Mouse (Mus musculus) forebrain, embryonic 14.5 days (tissue): ENCODE results near the gene Aldh1b1. TPM values are rescaled to one million over a fixed set of nuclear protein-coding genes. Genes with fewer than 3 reads are reported as not detected.
A peak's percentile ranks its signal among the peaks of the same experiment; 100 is the strongest.

Source experiments
- ATAC-seq: fragments of 200-750 bp; cut with Nextera tagmentation; 2 replicates; pipeline ENCODE4 v1.8.0; 2017; ENCODE audit warnings: mild to moderate bottlenecking, moderate library complexity
- DNase-seq: peaks from one replicate; pipeline ENCODE4 v3.0.0-alpha.2; 2015; ENCODE audit warnings: low spot score
- H3K27ac ChIP-seq: fragments of 300-500 bp; sonication (generic); 2 replicates; pipeline ENCODE4 v1.5.1; 2014; ENCODE audit warnings: low read depth, mild to moderate bottlenecking, control low read depth, low read length, moderate library complexity
- H3K27me3 ChIP-seq: fragments of 300-500 bp; sonication (generic); replicated peaks from 2 replicates; pipeline ENCODE4 v1.6.1; 2014; ENCODE audit warnings: low read length, control low read depth, mixed read lengths; ENCODE audit not compliant: control insufficient read depth, insufficient read depth
- H3K36me3 ChIP-seq: fragments of 300-500 bp; sonication (generic); 2 replicates; pipeline ENCODE4 v1.6.1; 2014; ENCODE audit warnings: low read length, control low read depth; ENCODE audit not compliant: control insufficient read depth, insufficient read depth
- H3K4me1 ChIP-seq: fragments of 300-500 bp; sonication (generic); 2 replicates; pipeline ENCODE4 v1.6.1; 2014; ENCODE audit warnings: antibody characterized with exemption, low read length, control low read depth; ENCODE audit not compliant: control insufficient read depth, insufficient read depth
- H3K4me2 ChIP-seq: fragments of 300-500 bp; sonication (generic); 2 replicates; pipeline ENCODE4 v1.6.1; 2014; ENCODE audit warnings: mild to moderate bottlenecking, control low read depth, low read length
- H3K4me3 ChIP-seq: fragments of 300-500 bp; sonication (generic); 2 replicates; pipeline ENCODE4 v1.5.1; 2014; ENCODE audit warnings: low read depth, low read length, control low read depth
- H3K9ac ChIP-seq: fragments of 300-500 bp; sonication (generic); 2 replicates; pipeline ENCODE4 v1.6.1; 2014; ENCODE audit warnings: mild to moderate bottlenecking, low read length, control low read depth, moderate library complexity
- H3K9me3 ChIP-seq: fragments of 300-500 bp; sonication (generic); replicated peaks from 2 replicates; pipeline ENCODE4 v1.6.1; 2016; ENCODE audit warnings: low read length, control low read depth, mixed read lengths; ENCODE audit not compliant: control insufficient read depth
- WGBS: fragments of 180-500 bp; shearing (Covaris S2); extraction: QIAGEN DNeasy Blood & Tissue Kit; methylation state at CpG from one replicate; pipeline ENCODE4 v1.1.7; 2014; 5-methylcytosine and 5-hydroxymethylcytosine counted together
- polyA plus RNA-seq: library from polyadenylated mRNA; unstranded; fragments of >200 nt; fragmentation: Nextera tagmentation; extraction: Ambion mirVana; gene quantifications from 2 replicates; pipeline ENCODE4 v1.2.1, GENCODE M21; 2014

Aldh1b1 gene
- polyA plus RNA-seq, 1 experiment from 2014 or later = 14.0 TPM

DNA sequence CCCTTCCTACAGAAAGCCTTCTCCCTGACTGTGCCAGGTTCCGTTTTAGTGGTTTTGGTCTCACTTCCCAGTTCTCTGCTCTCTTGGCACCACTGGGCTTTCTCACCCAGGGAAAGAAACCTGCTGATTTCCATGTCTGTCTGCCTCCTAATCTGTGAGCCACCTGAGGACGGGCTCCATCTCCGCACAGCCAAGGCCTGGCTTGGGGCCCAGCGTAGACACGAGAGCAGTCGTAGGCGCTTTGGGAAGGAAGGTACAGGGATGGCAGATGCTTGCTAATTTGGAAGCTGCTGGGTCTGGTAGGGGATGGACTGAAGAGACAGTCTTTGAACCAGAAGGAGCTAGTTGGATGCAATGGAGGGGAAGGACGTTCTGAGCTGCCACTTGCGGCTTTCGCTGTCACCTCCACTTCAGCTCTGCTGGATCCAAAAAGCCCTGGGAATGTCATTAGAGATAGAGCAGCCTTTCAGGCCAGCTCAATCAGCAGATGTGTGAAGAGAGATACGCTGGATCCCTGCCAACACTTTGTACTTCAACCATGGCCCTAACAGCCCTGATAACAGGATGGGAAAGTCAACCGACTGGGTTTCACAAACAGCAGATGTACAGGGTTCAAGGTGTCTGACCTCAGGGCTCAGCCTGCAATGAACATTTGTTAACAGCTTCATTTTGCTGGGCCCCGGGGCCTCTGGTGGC lies 9.4 kb upstream of the Aldh1b1 start:
- Histone ChIP-seq H3K4me3 (no peak overlapping the region), H3K9me3 (no peaks in the 10 kb centered on the region), H3K27me3 (no peaks in the 10 kb centered on the region), H3K9ac (no peak overlapping the region), H3K36me3 (no peaks in the 10 kb centered on the region), H3K4me1 (peaks cover 3% of the 10 kb centered on the region; the same call in 1 of the 2 replicates), H3K27ac (peak overlapping the region; percentile 29; the same call in 1 of the 2 replicates), H3K4me2 (no peak overlapping the region)
- ATAC-seq (peak; percentile 80; the same call in 1 of the 2 replicates), DNase-seq (peak; percentile 67)
- WGBS = 56% methylated on average over 13 of the region's 13 CpGs

- Histone ChIP-seq H3K4me1 (peaks cover 3% of the 10 kb centered on the region; the same call in 1 of the 2 replicates), H3K27me3 (no peaks in the 10 kb centered on the region), H3K4me2 (no peak overlapping the region), H3K27ac (peak overlapping the region; percentile 29; the same call in 1 of the 2 replicates), H3K4me3 (no peak overlapping the region), H3K9ac (no peak overlapping the region), H3K36me3 (no peaks in the 10 kb centered on the region), H3K9me3 (no peaks in the 10 kb centered on the region)
- WGBS = 86% methylated on average over 2 of the region's 2 CpGs
- no peak for DNase-seq
- ATAC-seq = no peak
Measured at GRCm38 (mm10) chr4:45790018-45790417, 8.8 kb upstream of the Aldh1b1 start.

DNA sequence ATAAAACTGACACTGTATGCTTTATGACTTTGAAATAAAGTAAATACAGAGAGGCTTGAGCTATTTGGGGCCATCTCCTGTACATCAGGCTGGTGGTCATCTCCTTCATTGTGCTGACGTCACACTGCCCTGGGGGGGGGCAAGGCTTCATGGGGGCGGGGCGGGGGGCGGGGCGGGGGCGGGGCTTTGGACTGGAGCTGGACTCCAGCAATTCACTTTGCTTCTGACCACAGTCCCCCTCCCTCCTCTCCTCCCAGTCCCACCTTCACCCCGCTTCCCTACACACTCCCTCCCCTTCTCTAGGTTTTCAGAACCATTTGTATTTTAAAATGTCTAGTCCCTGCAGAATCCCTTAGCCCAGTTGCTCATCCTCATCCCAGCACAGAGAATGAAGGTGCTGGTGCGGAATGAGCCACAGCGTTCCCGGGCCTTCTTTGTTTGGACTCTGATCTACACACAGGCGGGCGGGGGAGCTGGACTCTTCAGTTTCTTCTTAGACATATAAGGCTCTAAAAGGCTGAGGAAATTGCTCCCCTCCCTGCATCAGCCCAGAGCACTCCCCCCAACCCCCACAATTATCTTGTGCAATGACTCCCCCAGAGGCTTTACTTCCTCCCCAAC lies 3.5 kb upstream of the Aldh1b1 start:
- WGBS = 1% methylated on average over 12 of the region's 12 CpGs
- H3K27ac ChIP-seq = 0 out of 2 replicates have a peak overlapping the region, but pooled peaks have one; percentile 33

DNA sequence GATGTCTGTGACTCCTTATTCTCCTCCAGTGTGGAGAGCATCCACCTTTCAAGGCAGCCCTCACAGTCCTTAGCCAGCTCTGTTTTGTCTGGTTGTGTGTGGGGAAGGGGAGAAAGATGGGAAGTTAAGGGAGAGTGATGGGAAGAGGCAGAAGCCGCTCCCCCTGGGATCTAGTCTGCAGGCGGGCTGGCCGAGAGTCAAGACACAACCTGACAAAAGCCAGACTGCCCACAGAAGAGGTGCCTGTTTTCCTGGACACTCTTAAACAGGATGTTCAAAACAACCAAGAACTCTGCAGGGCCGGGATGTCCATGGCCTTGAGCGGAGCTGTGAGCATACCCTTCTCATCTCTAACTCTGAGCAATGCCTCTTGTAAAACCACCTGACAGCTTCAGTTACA lies 2.1 kb upstream of the Aldh1b1 start:
- H3K9me3 ChIP-seq = no peaks in the 10 kb centered on the region
- no peak for ATAC-seq
- H3K4me1 ChIP-seq = peaks cover 12% of the 10 kb centered on the region
- no peaks in the 10 kb centered on the region for H3K27me3 ChIP-seq
- DNase-seq = no peak
- H3K9ac ChIP-seq = no peak overlapping the region
- H3K36me3 ChIP-seq = no peaks in the 10 kb centered on the region
- no peak overlapping the region for H3K4me2 ChIP-seq
- H3K27ac ChIP-seq = no peak overlapping the region
- WGBS = 84% methylated on average over 5 of the region's 5 CpGs
- H3K4me3 ChIP-seq = no peak overlapping the region

More for the DNA sequence above, 3.5 kb upstream of the Aldh1b1 start:
- peak overlapping the region; percentile 57 for H3K9ac ChIP-seq
- no peaks in the 10 kb centered on the region for H3K9me3 ChIP-seq
- H3K4me1 ChIP-seq = peaks cover 10% of the 10 kb centered on the region
- no peaks in the 10 kb centered on the region for H3K27me3 ChIP-seq
- peak; percentile 47 for ATAC-seq
- peak; percentile 49 for DNase-seq
- no peak overlapping the region; the same call in 1 of the 2 replicates for H3K4me3 ChIP-seq
- H3K4me2 ChIP-seq = peak overlapping the region; percentile 45
- no peaks in the 10 kb centered on the region for H3K36me3 ChIP-seq

GRCm38 (mm10) chr4:45799956-45800537 lies 1.2 kb downstream of the Aldh1b1 start:
- no peak for ATAC-seq
- Histone ChIP-seq H3K27ac (no peak overlapping the region), H3K4me3 (no peak overlapping the region), H3K4me2 (no peak overlapping the region), H3K27me3 (no peaks in the 10 kb centered on the region), H3K9me3 (no peaks in the 10 kb centered on the region), H3K36me3 (peaks cover 13% of the 10 kb centered on the region), H3K9ac (no peak overlapping the region), H3K4me1 (peaks cover 12% of the 10 kb centered on the region)
- DNase-seq = no peak
- 48% methylated on average over 3 of the region's 3 CpGs for WGBS

DNA sequence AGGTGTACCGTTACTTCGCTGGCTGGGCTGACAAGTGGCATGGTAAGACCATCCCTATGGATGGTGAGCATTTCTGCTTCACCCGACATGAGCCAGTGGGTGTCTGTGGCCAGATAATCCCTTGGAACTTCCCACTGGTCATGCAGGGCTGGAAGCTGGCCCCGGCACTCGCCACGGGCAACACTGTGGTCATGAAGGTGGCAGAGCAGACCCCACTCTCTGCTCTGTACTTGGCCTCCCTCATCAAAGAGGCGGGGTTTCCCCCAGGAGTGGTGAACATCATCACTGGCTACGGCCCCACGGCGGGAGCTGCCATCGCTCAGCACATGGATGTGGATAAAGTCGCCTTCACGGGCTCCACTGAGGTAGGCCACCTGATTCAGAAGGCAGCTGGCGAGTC lies 4.1 kb downstream of the Aldh1b1 start:
- H3K4me2 ChIP-seq = no peak overlapping the region
- no peaks in the 10 kb centered on the region for H3K9me3 ChIP-seq
- H3K4me3 ChIP-seq = no peak overlapping the region
- H3K4me1 ChIP-seq = peaks cover 5% of the 10 kb centered on the region; the same call in 1 of the 2 replicates
- no peaks in the 10 kb centered on the region for H3K27me3 ChIP-seq
- WGBS = 94% methylated on average over 14 of the region's 14 CpGs
- H3K36me3 ChIP-seq = peaks cover 19% of the 10 kb centered on the region
- DNase-seq = no peak
- H3K27ac ChIP-seq = no peak overlapping the region
- H3K9ac ChIP-seq = no peak overlapping the region
- no peak for ATAC-seq

- Histone ChIP-seq H3K27me3 (no peaks in the 10 kb centered on the region), H3K9me3 (no peaks in the 10 kb centered on the region), H3K4me2 (no peak overlapping the region), H3K9ac (no peak overlapping the region), H3K4me1 (no peaks in the 10 kb centered on the region), H3K4me3 (no peak overlapping the region), H3K36me3 (peaks cover 58% of the 10 kb centered on the region), H3K27ac (no peak overlapping the region)
- WGBS = 11% methylated on average over 7 of the region's 7 CpGs
- ATAC-seq (no peak), DNase-seq (no peak)
Measured at GRCm38 (mm10) chr4:45808034-45808433, 9.2 kb downstream of the Aldh1b1 start.

DNA sequence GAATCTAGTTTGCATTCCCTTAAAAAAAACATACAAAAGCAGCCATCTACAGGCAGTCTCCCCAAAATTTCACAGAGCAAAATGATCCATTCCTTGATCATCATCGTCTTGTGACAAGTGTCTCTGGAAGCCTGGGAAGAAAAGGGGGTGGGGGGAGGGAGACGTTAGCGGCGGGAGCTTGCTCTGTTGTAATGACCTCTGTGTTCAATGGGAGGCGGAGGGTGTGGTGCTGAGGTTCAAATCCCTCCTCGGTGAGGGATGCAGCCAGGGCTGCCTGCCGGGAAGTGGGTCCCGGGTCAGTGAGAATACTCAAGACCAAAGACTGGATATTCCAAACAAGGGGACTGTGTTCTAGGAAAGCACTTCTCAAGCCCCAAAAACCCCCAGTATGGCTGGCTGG lies 12.4 kb downstream of the Aldh1b1 start:
- H3K4me1 ChIP-seq = 0 out of 2 replicates have a peak, but pooled peaks cover 4% of the 10 kb centered on the region
- H3K27me3 ChIP-seq = no peaks in the 10 kb centered on the region
- H3K36me3 ChIP-seq = peaks cover 78% of the 10 kb centered on the region
- no peak overlapping the region for H3K4me2 ChIP-seq
- DNase-seq = no peak
- no peak overlapping the region for H3K9ac ChIP-seq
- no peak overlapping the region for H3K4me3 ChIP-seq
- H3K9me3 ChIP-seq = no peaks in the 10 kb centered on the region
- WGBS = 21% methylated on average over 8 of the region's 8 CpGs
- ATAC-seq = no peak
- no peak overlapping the region for H3K27ac ChIP-seq

DNA sequence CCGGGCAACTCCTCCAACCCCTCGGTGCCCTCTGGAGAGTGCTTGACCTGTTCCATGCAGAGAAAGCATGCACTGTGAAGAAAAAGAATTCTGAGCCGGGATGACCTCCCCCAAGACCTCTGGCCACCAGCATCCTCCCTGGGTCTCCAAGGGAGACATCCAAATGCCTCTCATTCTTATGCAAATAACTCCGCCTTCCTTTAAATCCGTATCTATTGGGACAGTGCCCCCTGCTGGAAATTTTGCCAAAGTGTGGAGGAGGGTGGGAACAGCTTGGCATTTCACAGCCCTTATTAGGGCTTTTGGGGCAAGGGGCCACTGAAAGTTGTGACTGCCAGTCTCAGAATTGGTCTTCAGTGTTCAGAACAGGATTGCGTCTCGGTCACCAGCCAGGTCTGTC lies 16.7 kb downstream of the Aldh1b1 start:
- Histone ChIP-seq H3K4me2 (no peak overlapping the region), H3K9ac (no peak overlapping the region), H3K4me3 (no peak overlapping the region), H3K36me3 (peaks cover 55% of the 10 kb centered on the region), H3K27me3 (no peaks in the 10 kb centered on the region), H3K27ac (no peak overlapping the region), H3K4me1 (peaks cover 37% of the 10 kb centered on the region), H3K9me3 (no peaks in the 10 kb centered on the region)
- 20% methylated on average over 7 of the region's 7 CpGs for WGBS
- peak; percentile 81 for DNase-seq
- no peak for ATAC-seq
